Mouse (Mus musculus) embryonic facial prominence, embryonic 13.5 days (tissue): ENCODE data around the gene Jund. TPM values are rescaled to one million over a fixed set of nuclear protein-coding genes. Genes with fewer than 3 reads are reported as not detected.

Source experiments
- ATAC-seq: fragments of 200-750 bp; cut with Nextera tagmentation; 2 replicates; pipeline ENCODE4 v1.8.0; 2017; ENCODE audit warnings: low read depth; ENCODE audit not compliant: insufficient number of reproducible peaks, insufficient read depth, low FRiP score, low TSS enrichment
- H3K27ac ChIP-seq: fragments of 300-500 bp; sonication (generic); 2 replicates; pipeline ENCODE4 v1.5.1; 2015; ENCODE audit warnings: moderate library complexity, mild to moderate bottlenecking, inconsistent platforms
- H3K27me3 ChIP-seq: fragments of 300-500 bp; sonication (generic); 2 replicates; pipeline ENCODE4 v1.6.1; 2015; ENCODE audit warnings: mild to moderate bottlenecking, inconsistent platforms
- H3K36me3 ChIP-seq: fragments of 300-500 bp; sonication (generic); 2 replicates; pipeline ENCODE4 v1.6.1; 2015; ENCODE audit warnings: mild to moderate bottlenecking, inconsistent platforms
- H3K4me1 ChIP-seq: fragments of 300-500 bp; sonication (generic); 2 replicates; pipeline ENCODE4 v1.6.1; 2015; ENCODE audit warnings: inconsistent platforms
- H3K4me2 ChIP-seq: fragments of 300-500 bp; sonication (generic); 2 replicates; pipeline ENCODE4 v1.6.1; 2015; ENCODE audit warnings: moderate library complexity, mild to moderate bottlenecking, inconsistent platforms
- H3K4me3 ChIP-seq: fragments of 300-500 bp; sonication (generic); 2 replicates; pipeline ENCODE4 v1.5.1; 2015; ENCODE audit warnings: mild to moderate bottlenecking, inconsistent platforms
- H3K9ac ChIP-seq: fragments of 300-500 bp; sonication (generic); 2 replicates; pipeline ENCODE4 v1.6.1; 2015; ENCODE audit warnings: mild to moderate bottlenecking, inconsistent platforms
- H3K9me3 ChIP-seq: fragments of 300-500 bp; sonication (generic); 2 replicates; pipeline ENCODE4 v1.6.1; 2016; ENCODE audit warnings: inconsistent platforms
- WGBS: fragments of 180-500 bp; shearing (Covaris S2); methylation state at CpG from one replicate; pipeline ENCODE4 v1.1.7; 2015; ENCODE audit warnings: mixed read lengths; 5-methylcytosine and 5-hydroxymethylcytosine counted together
- polyA plus RNA-seq: library from polyadenylated mRNA; unstranded; fragments of >200 nt; fragmentation: Nextera tagmentation; extraction: Ambion mirVana; gene quantifications from 2 replicates; pipeline ENCODE4 v1.2.1, GENCODE M21; 2015

Jund gene
- polyA plus RNA-seq, 1 experiment from 2014 or later = 68.5 TPM

- WGBS = 52% methylated on average over 5 of the region's 5 CpGs
- H3K27me3 ChIP-seq = no peaks in the 10 kb centered on the region
- 0 out of 2 replicates have a peak, but pooled peaks have one; percentile 35 for ATAC-seq
Observed at GRCm38 (mm10) chr8:70689892-70690390, 8.8 kb upstream of the Jund start.

DNA sequence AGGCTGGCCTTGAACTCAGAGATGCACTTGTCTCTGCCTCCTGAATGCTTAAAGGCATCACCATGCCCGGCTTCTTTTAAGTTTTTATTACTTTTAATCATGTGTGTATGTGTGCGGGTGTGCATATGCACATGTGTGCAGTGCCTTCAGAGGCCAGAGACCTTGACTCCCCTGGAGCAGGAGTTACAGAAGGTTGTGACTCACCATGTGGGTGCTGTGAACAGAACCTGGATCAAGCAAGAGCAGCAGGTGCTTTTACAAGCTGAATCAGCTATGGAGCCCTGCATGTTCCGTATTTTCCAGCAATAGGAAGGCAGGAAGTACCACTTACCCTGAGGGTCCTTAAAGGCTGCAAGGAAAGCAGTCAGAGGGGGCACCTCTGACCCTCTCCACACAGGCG is 7.5 kb upstream of the Jund start:
- Histone ChIP-seq H3K4me3 (peak overlapping the region; percentile 39), H3K27ac (peak overlapping the region; percentile 92), H3K4me2 (peak overlapping the region; percentile 64), H3K9ac (peak overlapping the region; percentile 76), H3K4me1 (peaks cover 44% of the 10 kb centered on the region), H3K36me3 (no peaks in the 10 kb centered on the region), H3K27me3 (no peaks in the 10 kb centered on the region), H3K9me3 (no peaks in the 10 kb centered on the region)
- no peak for ATAC-seq
- 52% methylated on average over 4 of the region's 4 CpGs for WGBS

More at GRCm38 (mm10) chr8:70689892-70690390, 8.8 kb upstream of the Jund start:
- no peaks in the 10 kb centered on the region for H3K9me3 ChIP-seq
- H3K9ac ChIP-seq = no peak overlapping the region
- H3K4me2 ChIP-seq = no peak overlapping the region
- H3K27ac ChIP-seq = no peak overlapping the region
- peaks cover 31% of the 10 kb centered on the region for H3K4me1 ChIP-seq
- H3K36me3 ChIP-seq = no peaks in the 10 kb centered on the region
- no peak overlapping the region for H3K4me3 ChIP-seq

DNA sequence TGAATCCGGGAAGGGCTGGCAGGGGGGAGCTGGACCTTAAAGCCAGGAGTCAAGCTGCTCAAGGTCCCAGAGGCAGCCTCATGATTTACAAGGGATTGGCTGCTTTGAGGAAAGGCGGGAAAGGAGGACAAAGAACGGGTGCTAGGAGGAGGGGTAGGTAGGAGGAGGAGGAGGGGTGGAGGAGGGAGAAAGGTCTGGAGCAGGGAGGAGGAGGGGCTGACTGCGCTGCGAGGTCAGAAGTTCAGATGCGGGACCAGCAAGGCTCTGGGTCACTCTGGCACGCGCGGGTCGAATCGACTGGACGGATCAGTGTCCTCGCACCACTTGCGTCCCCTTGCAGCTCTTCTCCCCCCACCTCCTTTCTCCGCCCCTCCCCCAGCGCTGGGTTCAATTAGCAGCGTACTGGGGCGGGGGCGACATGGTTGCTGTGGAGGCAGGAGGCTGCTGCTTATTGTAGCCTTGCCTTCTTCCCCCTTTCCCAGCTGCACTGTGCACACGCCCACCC is 7.0 kb upstream of the Jund start:
- ATAC-seq = peak; percentile 50; the same call in 1 of the 2 replicates
- Histone ChIP-seq H3K4me3 (peak overlapping the region; percentile 39), H3K9ac (peak overlapping the region; percentile 76), H3K4me1 (peaks cover 49% of the 10 kb centered on the region), H3K4me2 (peak overlapping the region; percentile 64), H3K27me3 (no peaks in the 10 kb centered on the region), H3K9me3 (no peaks in the 10 kb centered on the region), H3K36me3 (no peaks in the 10 kb centered on the region), H3K27ac (peak overlapping the region; percentile 92)
- WGBS = under 1% methylated on average over 20 of the region's 20 CpGs

DNA sequence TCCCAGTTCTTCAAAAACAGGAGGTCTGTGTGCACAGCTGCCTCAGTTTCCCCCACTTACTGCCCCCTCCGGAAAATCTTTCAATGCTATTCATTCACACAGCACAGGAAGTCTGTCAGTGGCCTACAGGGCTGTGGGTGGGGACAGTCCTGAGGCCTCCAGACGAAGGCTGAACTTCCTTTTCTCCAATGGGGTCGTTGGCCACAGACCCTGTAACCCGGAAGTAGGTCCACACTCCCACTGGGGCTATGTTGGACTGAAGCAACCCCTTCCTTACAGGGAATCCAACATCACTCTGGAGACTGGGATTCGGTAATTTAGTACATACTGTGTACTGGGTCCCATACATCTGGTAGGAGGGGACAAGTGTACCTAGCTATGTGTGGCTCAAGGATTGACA is 5.1 kb upstream of the Jund start:
- WGBS = 61% methylated on average over 5 of the region's 5 CpGs
- H3K9me3 ChIP-seq = no peaks in the 10 kb centered on the region
- no peaks in the 10 kb centered on the region for H3K36me3 ChIP-seq
- no peak overlapping the region for H3K4me3 ChIP-seq
- H3K9ac ChIP-seq = no peak overlapping the region
- H3K27me3 ChIP-seq = no peaks in the 10 kb centered on the region
- no peak overlapping the region for H3K4me2 ChIP-seq
- peak overlapping the region; percentile 56; the same call in 1 of the 2 replicates for H3K27ac ChIP-seq
- H3K4me1 ChIP-seq = peaks cover 64% of the 10 kb centered on the region
- ATAC-seq = no peak

GRCm38 (mm10) chr8:70695318-70696018 is 3.3 kb upstream of the Jund start:
- no peaks in the 10 kb centered on the region for H3K9me3 ChIP-seq
- peak overlapping the region; percentile 64 for H3K4me2 ChIP-seq
- H3K9ac ChIP-seq = peak overlapping the region; percentile 40; the same call in 1 of the 2 replicates
- no peaks in the 10 kb centered on the region for H3K27me3 ChIP-seq
- peaks cover 55% of the 10 kb centered on the region for H3K4me1 ChIP-seq
- WGBS = 24% methylated on average over 32 of the region's 32 CpGs
- ATAC-seq = no peak
- peak overlapping the region; percentile 99 for H3K27ac ChIP-seq
- H3K4me3 ChIP-seq = no peak overlapping the region
- H3K36me3 ChIP-seq = no peaks in the 10 kb centered on the region

DNA sequence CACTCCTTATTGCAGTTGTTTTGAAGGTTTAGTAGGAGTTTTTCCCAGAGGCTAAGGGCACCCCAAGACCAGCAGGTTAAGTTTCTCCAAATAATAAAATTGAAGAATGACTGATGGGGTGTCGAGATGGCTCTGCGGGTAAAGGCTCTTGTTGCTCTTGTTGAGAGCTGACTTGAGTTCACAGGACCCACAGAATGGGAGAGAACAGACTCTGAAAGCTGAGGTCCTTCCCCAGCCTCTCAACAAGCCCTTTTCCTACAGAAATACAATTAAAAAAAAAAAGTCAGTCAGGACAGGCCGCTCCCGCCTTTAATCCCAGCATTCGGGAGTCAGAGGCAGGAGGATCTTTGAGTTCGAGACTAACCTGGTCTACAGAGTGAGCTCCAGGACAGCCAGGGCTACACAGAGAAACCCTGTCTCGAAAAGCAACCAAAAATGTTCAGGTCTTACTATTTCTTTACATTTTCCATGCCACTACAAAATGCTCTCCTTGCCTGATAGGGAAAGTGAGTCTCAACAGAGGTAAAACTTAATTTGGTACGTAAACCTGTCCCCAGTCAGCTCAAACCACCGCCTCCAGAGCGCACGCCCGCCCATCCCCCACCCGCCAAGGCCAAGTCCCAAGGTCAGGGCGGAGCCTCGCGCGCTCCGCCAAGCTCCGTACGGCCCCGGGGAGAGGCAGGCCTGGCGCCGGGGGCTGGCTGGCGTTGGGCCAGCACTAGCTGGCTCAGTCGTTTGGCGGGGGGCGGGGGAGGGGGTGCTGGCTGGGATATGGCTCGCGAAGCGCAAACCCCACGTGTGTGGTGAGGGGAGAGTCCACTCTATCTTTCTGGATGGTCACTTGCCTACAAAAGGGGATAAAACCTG is 2.5 kb upstream of the Jund start:
- 4% methylated on average over 31 of the region's 31 CpGs for WGBS
- peak overlapping the region; percentile 64 for H3K4me2 ChIP-seq
- 0 out of 2 replicates have a peak, but pooled peaks cover 3% of the 10 kb centered on the region for H3K36me3 ChIP-seq
- H3K9me3 ChIP-seq = no peaks in the 10 kb centered on the region
- peaks cover 55% of the 10 kb centered on the region for H3K4me1 ChIP-seq
- H3K27me3 ChIP-seq = no peaks in the 10 kb centered on the region
- peak overlapping the region; percentile 59 for H3K9ac ChIP-seq
- H3K27ac ChIP-seq = peak overlapping the region; percentile 99
- ATAC-seq = no peak
- H3K4me3 ChIP-seq = peak overlapping the region; percentile 26

GRCm38 (mm10) chr8:70696946-70697345 is 1.8 kb upstream of the Jund start:
- Histone ChIP-seq H3K9me3 (no peaks in the 10 kb centered on the region), H3K36me3 (0 out of 2 replicates have a peak, but pooled peaks cover 6% of the 10 kb centered on the region), H3K27me3 (no peaks in the 10 kb centered on the region), H3K4me3 (peak overlapping the region; percentile 26; the same call in 1 of the 2 replicates), H3K4me1 (peaks cover 56% of the 10 kb centered on the region), H3K9ac (peak overlapping the region; percentile 59), H3K4me2 (peak overlapping the region; percentile 64), H3K27ac (peak overlapping the region; percentile 99)
- WGBS = 26% methylated on average over 4 of the region's 4 CpGs
- no peak for ATAC-seq

DNA sequence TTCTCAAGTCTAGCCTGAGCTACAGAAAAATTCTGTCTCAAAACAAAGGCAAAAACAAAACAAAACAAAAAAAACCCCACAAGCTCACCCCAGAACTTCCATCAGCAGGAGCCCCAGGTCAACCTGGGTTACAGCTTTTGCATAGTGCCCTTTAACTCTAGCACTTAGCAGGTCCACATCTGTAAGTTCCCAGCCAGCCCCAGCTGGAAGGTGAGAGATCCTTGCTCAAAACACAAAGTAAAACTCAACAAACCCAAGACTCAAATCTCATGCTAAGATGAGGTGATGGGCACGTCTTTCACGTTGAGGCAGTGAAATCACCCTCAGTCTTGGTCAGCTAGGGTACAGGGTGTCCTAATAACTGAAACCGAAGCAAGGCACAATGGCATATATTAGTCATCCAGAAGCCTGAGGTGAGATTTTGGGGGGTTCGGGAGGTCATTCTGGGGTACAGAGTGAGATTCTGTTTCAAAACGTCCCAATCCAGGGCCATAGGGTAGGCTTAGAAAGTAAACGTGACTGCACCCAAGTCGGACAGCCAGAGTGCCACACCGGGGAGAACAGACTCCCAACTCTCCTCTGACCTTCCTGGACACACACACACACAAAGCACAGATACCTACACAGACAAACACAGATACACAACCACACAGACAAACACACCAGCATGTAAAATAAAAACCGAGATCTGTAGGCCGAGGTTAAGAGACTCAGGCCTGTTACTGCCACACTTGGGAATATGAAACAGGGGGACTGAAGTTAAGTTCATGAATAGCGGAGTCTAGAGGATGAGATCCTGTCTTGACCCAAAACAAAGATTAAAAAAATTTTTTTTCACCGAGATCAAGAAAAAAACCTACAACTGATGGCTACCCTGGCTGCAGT is 1.1 kb upstream of the Jund start:
- peaks cover 8% of the 10 kb centered on the region; the same call in 1 of the 2 replicates for H3K36me3 ChIP-seq
- peak overlapping the region; percentile 64 for H3K4me2 ChIP-seq
- no peaks in the 10 kb centered on the region for H3K9me3 ChIP-seq
- peak overlapping the region; percentile 99 for H3K27ac ChIP-seq
- peaks cover 58% of the 10 kb centered on the region for H3K4me1 ChIP-seq
- ATAC-seq = no peak
- WGBS = 66% methylated on average over 12 of the region's 12 CpGs
- no peaks in the 10 kb centered on the region for H3K27me3 ChIP-seq
- peak overlapping the region; percentile 74 for H3K4me3 ChIP-seq
- peak overlapping the region; percentile 98; the same call in 1 of the 2 replicates for H3K9ac ChIP-seq

GRCm38 (mm10) chr8:70699116-70699833 is 526 bp downstream of the Jund start:
- Histone ChIP-seq H3K4me1 (peaks cover 55% of the 10 kb centered on the region), H3K27ac (peak overlapping the region; percentile 99), H3K9ac (peak overlapping the region; percentile 98), H3K4me2 (peak overlapping the region; percentile 60), H3K4me3 (peak overlapping the region; percentile 74), H3K36me3 (peaks cover 23% of the 10 kb centered on the region), H3K27me3 (no peaks in the 10 kb centered on the region), H3K9me3 (no peaks in the 10 kb centered on the region)
- no peak for ATAC-seq
- under 1% methylated on average over 87 of the region's 89 CpGs for WGBS

DNA sequence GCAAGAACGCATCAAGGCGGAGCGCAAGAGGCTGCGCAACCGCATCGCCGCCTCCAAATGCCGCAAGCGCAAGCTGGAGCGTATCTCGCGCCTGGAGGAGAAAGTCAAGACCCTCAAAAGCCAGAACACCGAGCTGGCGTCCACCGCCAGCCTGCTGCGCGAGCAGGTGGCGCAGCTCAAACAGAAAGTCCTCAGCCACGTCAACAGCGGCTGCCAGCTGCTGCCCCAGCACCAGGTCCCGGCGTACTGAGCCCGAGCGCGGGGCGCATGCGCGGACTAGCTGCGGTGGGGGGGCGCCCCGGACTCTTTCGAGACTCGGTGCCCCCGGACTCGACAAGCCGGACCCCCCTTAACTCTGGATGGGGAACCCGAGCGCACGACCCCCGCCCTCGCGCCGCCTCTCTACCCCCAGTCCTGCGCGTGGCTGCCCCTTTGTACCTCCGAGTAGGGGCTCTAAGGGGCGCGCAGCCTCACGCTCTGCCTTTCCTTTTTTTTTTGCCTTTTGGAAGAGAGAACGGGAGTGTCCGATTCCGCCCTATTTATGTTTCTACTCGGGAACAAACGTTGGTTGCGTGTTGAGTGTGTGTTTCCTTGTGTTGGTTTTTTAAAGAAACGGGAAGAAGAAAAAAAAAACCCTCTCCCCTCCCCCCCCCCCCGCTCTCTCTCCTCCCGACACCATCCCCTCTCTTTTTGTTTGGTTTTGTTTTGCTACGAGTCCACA is 1.2 kb downstream of the Jund start:
- WGBS = under 1% methylated on average over 59 of the region's 59 CpGs
- Histone ChIP-seq H3K36me3 (peaks cover 23% of the 10 kb centered on the region), H3K4me1 (peaks cover 54% of the 10 kb centered on the region)

More for the DNA sequence above, 1.2 kb downstream of the Jund start:
- peak overlapping the region; percentile 98 for H3K9ac ChIP-seq
- peak overlapping the region; percentile 74 for H3K4me3 ChIP-seq
- no peaks in the 10 kb centered on the region for H3K27me3 ChIP-seq
- H3K4me2 ChIP-seq = peak overlapping the region; percentile 60
- ATAC-seq = no peak
- no peaks in the 10 kb centered on the region for H3K9me3 ChIP-seq
- H3K27ac ChIP-seq = peak overlapping the region; percentile 99
